Mouse (Mus musculus) CH12.LX (cell line): ENCODE measurements at regions not wholly inside any gene's neighbourhood (a gene's known extent, or its start where the extent isn't known, plus 50 kb on each side); places are given as distances from the start of the nearest gene placed in this dataset.

Experiments used
- DNase-seq: peaks from one replicate; pipeline ENCODE4 v3.0.0-alpha.2; 2013; ENCODE audit errors: extremely low read depth
- H3K27ac ChIP-seq: 2 replicates; pipeline ENCODE4 v1.5.1; 2012; ENCODE audit warnings: low read depth, mild to moderate bottlenecking, control low read depth, moderate library complexity; ENCODE audit not compliant: insufficient read depth
- H3K27me3 ChIP-seq: replicated peaks from 2 replicates; pipeline ENCODE3; 2012; ENCODE audit warnings: inconsistent platforms
- H3K36me3 ChIP-seq, 2 experiments: replicated peaks in 1 of 2; 2 replicates each; pipeline versions ENCODE3 to v1.6.1; 2012; ENCODE audit warnings: inconsistent platforms in 1 of 2, low read length in 1 of 2, mild to moderate bottlenecking in 1 of 2, mixed read lengths in 1 of 2, moderate library complexity in 1 of 2; ENCODE audit not compliant: control insufficient read depth in 1 of 2, insufficient read depth in 1 of 2
- H3K4me1 ChIP-seq, 2 experiments: 2 replicates each; pipeline ENCODE4 v1.6.1; 2012; ENCODE audit warnings: inconsistent platforms in 1 of 2, moderate library complexity in 1 of 2; ENCODE audit not compliant: insufficient read depth in 2 of 2, control insufficient read depth in 1 of 2
- H3K4me2 ChIP-seq: 2 replicates; pipeline ENCODE4 v1.6.1; 2012; ENCODE audit warnings: low read depth, mild to moderate bottlenecking, control low read depth; ENCODE audit not compliant: poor library complexity, insufficient read depth, severe bottlenecking
- H3K4me3 ChIP-seq, 3 experiments: fragments of 150-350 bp in 1 of 3; sonication (generic) in 1 of 3; replicated peaks in 1 of 3; 2 replicates each; pipeline versions ENCODE3 to v1.5.1; 2011 to 2012; ENCODE audit warnings: low read depth in 2 of 3, low read length in 2 of 3, mild to moderate bottlenecking in 2 of 3, moderate library complexity in 2 of 3, control low read depth in 1 of 3, improper control_type of control experiment in 1 of 3, inconsistent platforms in 1 of 3, mixed read lengths in 1 of 3; ENCODE audit not compliant: poor library complexity in 1 of 3
- H3K79me2 ChIP-seq: replicated peaks from 2 replicates; pipeline ENCODE4 v1.6.1; 2012; ENCODE audit warnings: mild to moderate bottlenecking, moderate library complexity; ENCODE audit not compliant: control insufficient read depth, poor library complexity, insufficient read depth, severe bottlenecking; ENCODE audit errors: extremely low read depth
- H3K9ac ChIP-seq: 2 replicates; pipeline ENCODE4 v1.6.1; 2012; ENCODE audit warnings: low read depth, mild to moderate bottlenecking, control low read depth, moderate library complexity; ENCODE audit not compliant: insufficient read depth
- H3K9me3 ChIP-seq: replicated peaks from 2 replicates; pipeline ENCODE3; 2012; ENCODE audit warnings: low read length, inconsistent platforms, mixed read lengths
- CHD1 ChIP-seq: IDR thresholded peaks from 2 replicates; pipeline ENCODE4 v1.6.1; 2012; ENCODE audit warnings: low read depth, low read length, improper control_type of control experiment, inconsistent platforms
- CHD2 ChIP-seq: IDR thresholded peaks from 2 replicates; pipeline ENCODE4 v1.6.1; 2011; ENCODE audit warnings: low read length, improper control_type of control experiment
- E2F4 ChIP-seq: IDR thresholded peaks from 2 replicates; pipeline ENCODE4 v1.6.1; 2011; ENCODE audit warnings: low read depth, low read length, improper control_type of control experiment; ENCODE audit not compliant: insufficient replicate concordance
- ELF1 ChIP-seq: IDR thresholded peaks from 2 replicates; pipeline ENCODE4 v1.6.1; 2014; ENCODE audit warnings: low read depth, mild to moderate bottlenecking, inconsistent platforms, low read length, improper control_type of control experiment
- EP300 ChIP-seq: IDR thresholded peaks from 2 replicates; pipeline ENCODE4 v1.6.1; 2011; ENCODE audit warnings: low read length, improper control_type of control experiment
- GABPA ChIP-seq: IDR thresholded peaks from 2 replicates; pipeline ENCODE4 v1.6.1; 2012; ENCODE audit warnings: low read depth, low read length, improper control_type of control experiment, inconsistent platforms; ENCODE audit not compliant: insufficient replicate concordance
- IRF4 ChIP-seq: IDR thresholded peaks from 2 replicates; pipeline ENCODE4 v1.6.1; 2014; ENCODE audit warnings: low read depth, mild to moderate bottlenecking, inconsistent platforms, low read length, improper control_type of control experiment
- JUN ChIP-seq: IDR thresholded peaks from 2 replicates; pipeline ENCODE4 v1.6.1; 2011; ENCODE audit warnings: low read depth, mild to moderate bottlenecking, low read length, improper control_type of control experiment, moderate library complexity; ENCODE audit not compliant: insufficient read depth
- JUND ChIP-seq: conservative IDR thresholded peaks from 2 replicates; pipeline ENCODE4 v1.6.1; 2011; ENCODE audit warnings: low read depth, low read length, improper control_type of control experiment
- MAFK ChIP-seq: IDR thresholded peaks from 2 replicates; pipeline ENCODE4 v1.6.1; 2011; ENCODE audit warnings: low read length, improper control_type of control experiment; ENCODE audit not compliant: insufficient replicate concordance
- MAX ChIP-seq: IDR thresholded peaks from 2 replicates; pipeline ENCODE4 v1.6.1; 2011; ENCODE audit warnings: low read length, improper control_type of control experiment
- MAZ ChIP-seq: IDR thresholded peaks from 2 replicates; pipeline ENCODE4 v1.6.1; 2012; ENCODE audit warnings: low read depth, mild to moderate bottlenecking, inconsistent platforms, low read length, improper control_type of control experiment, moderate library complexity
- MXI1 ChIP-seq: IDR thresholded peaks from 2 replicates; pipeline ENCODE4 v1.6.1; 2011; ENCODE audit warnings: mild to moderate bottlenecking, low read depth, low read length, improper control_type of control experiment
- NELFE ChIP-seq: IDR thresholded peaks from 2 replicates; pipeline ENCODE4 v1.6.1; 2011; ENCODE audit warnings: low read depth, low read length, improper control_type of control experiment
- PAX5 ChIP-seq: IDR thresholded peaks from 2 replicates; pipeline ENCODE4 v1.6.1; 2012; ENCODE audit warnings: low read length, inconsistent platforms, mixed read lengths
- RAD21 ChIP-seq: IDR thresholded peaks from 2 replicates; pipeline ENCODE4 v1.6.1; 2011; ENCODE audit warnings: low read depth, mild to moderate bottlenecking, low read length, improper control_type of control experiment, moderate library complexity
- TBP ChIP-seq: conservative IDR thresholded peaks from 2 replicates; pipeline ENCODE4 v1.6.1; 2011; ENCODE audit warnings: low read depth, low read length, improper control_type of control experiment
- UBTF ChIP-seq: IDR thresholded peaks from 2 replicates; pipeline ENCODE4 v1.6.1; 2012; ENCODE audit warnings: low read depth, mild to moderate bottlenecking, inconsistent platforms, low read length, improper control_type of control experiment, moderate library complexity
- USF1 ChIP-seq: IDR thresholded peaks from 2 replicates; pipeline ENCODE4 v1.6.1; 2014; ENCODE audit warnings: low read depth, mild to moderate bottlenecking, inconsistent platforms, low read length, improper control_type of control experiment
- USF2 ChIP-seq: conservative IDR thresholded peaks from 2 replicates; pipeline ENCODE4 v1.6.1; 2011; ENCODE audit warnings: low read depth, low read length, improper control_type of control experiment
- ZKSCAN1 ChIP-seq: IDR thresholded peaks from 2 replicates; pipeline ENCODE4 v1.6.1; 2012; ENCODE audit warnings: low read depth, inconsistent platforms, low read length, improper control_type of control experiment, borderline replicate concordance
- ZMIZ1 ChIP-seq: IDR thresholded peaks from 2 replicates; pipeline ENCODE4 v1.6.1; 2012; ENCODE audit warnings: low read depth, mild to moderate bottlenecking, inconsistent platforms, low read length, improper control_type of control experiment
- ZNF384 ChIP-seq: IDR thresholded peaks from 2 replicates; pipeline ENCODE4 v1.6.1; 2012; ENCODE audit warnings: low read depth, low read length, improper control_type of control experiment, inconsistent platforms
- dilution Hi-C: fragments of 300-500 bp; cut with MboI; formaldehyde crosslinking; loops from 2 replicates; pipeline ENCODE4 v1.14.3; 2020; ENCODE audit warnings: low sequenced_read_pairs; ENCODE audit not compliant: extremely low pct_unique_long_range_greater_than_20kb, extremely low pct_ligation_motif_present
- in situ Hi-C: fragments of 300-500 bp; cut with MboI; formaldehyde crosslinking; loops from 3 replicates; pipeline ENCODE4 v1.14.3; 2019; ENCODE audit warnings: low sequenced_read_pairs, low pct_ligation_motif_present, low pct_unique_long_range_greater_than_20kb, mixed read lengths

GRCm38 (mm10) chr7:129049726-129050125, 207.1 kb upstream of the Plpp4 start:
- no peaks in the 10 kb centered on the region for H3K9me3 ChIP-seq
- no peak overlapping the region for H3K4me2 ChIP-seq
- no peak overlapping the region for H3K27ac ChIP-seq
- no peak for DNase-seq
- no peak overlapping the region for H3K9ac ChIP-seq
- peaks cover 2 to 5% of the 10 kb centered on the region in 2 experiments; a peak in 2 of 4 replicates for H3K4me1 ChIP-seq
- H3K4me3 ChIP-seq, result no peak overlapping the region
- no peaks in the 10 kb centered on the region for H3K79me2 ChIP-seq
- TF ChIP-seq MXI1, result no peak
- TF ChIP-seq IRF4, result no peak
- no peak for TF ChIP-seq CHD2
- no peak for TF ChIP-seq MAFK
- no peak for TF ChIP-seq TBP
- no peak for TF ChIP-seq PAX5
- no peak for TF ChIP-seq RAD21
- no peak for TF ChIP-seq ZNF384
- TF ChIP-seq ZKSCAN1, result no peak
- TF ChIP-seq USF2, result no peak
- no peak for TF ChIP-seq ZMIZ1
- TF ChIP-seq EP300, result no peak
- no peak for TF ChIP-seq JUN
- no peak for TF ChIP-seq MAZ
- dilution Hi-C loops, result no loop called here
- H3K27me3 ChIP-seq, result peaks cover 63% of the 10 kb centered on the region
- in situ Hi-C loops, result no loop called here
- no peaks in the 10 kb centered on the region for H3K36me3 ChIP-seq

- Histone ChIP-seq H3K4me2 (no peak overlapping the region), H3K4me3 (no peak overlapping the region), H3K79me2 (no peaks in the 10 kb centered on the region), H3K4me1 (peaks cover 2 to 6% of the 10 kb centered on the region in 2 experiments; a peak in 2 of 4 replicates), H3K27ac (no peak overlapping the region), H3K27me3 (peaks cover 58% of the 10 kb centered on the region), H3K9ac (no peak overlapping the region), H3K36me3 (no peaks in the 10 kb centered on the region), H3K9me3 (no peaks in the 10 kb centered on the region)
- dilution Hi-C loops, result no loop called here
- TF ChIP-seq USF2 (no peak), TBP (no peak), PAX5 (no peak), RAD21 (no peak), USF1 (no peak), MAX (no peak), NELFE (no peak), ELF1 (no peak), JUND (no peak), UBTF (no peak), GABPA (no peak), ZNF384 (no peak), IRF4 (no peak), ZMIZ1 (no peak), CHD1 (no peak), E2F4 (no peak)
- in situ Hi-C loops, result no loop called here
- no peak for DNase-seq
Observed at GRCm38 (mm10) chr7:129050675-129051074, 206.2 kb upstream of the Plpp4 start.
